Mouse (Mus musculus) cerebellum, adult 8-10 months (tissue): Measurements from ENCODE around the gene Frmd5.
A peak's percentile ranks its signal among the peaks of the same experiment; 100 is the strongest.
"Not testable (repeated sequence)": the region's sequence is repeated elsewhere in the genome, so short reads cannot be mapped to it uniquely, and the experiment has no call there.

Experiments
- DNase-seq: peaks from one replicate; pipeline ENCODE4 v3.0.0; 2022

The Frmd5 gene

DNA sequence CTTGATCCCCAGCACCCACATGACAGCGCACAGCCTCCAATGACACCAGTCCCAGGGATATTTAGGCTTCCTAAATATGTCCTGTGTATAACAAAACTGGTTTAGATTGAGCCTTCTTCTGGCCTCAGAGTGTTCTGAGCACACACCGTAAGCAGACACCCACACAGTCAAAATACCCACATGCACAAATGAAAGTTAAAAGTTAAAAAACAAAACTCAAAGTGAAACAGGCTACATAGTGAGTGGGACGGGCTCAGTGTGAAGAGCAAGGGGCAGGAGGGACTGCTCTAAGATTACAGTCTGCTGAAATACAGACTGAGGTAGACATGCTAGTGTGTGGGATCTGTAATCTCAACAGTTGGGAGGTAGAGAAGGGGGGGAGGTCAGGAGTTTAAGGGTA lies 236.8 kb downstream of the Frmd5 start:
- DNase-seq, result no peak

DNA sequence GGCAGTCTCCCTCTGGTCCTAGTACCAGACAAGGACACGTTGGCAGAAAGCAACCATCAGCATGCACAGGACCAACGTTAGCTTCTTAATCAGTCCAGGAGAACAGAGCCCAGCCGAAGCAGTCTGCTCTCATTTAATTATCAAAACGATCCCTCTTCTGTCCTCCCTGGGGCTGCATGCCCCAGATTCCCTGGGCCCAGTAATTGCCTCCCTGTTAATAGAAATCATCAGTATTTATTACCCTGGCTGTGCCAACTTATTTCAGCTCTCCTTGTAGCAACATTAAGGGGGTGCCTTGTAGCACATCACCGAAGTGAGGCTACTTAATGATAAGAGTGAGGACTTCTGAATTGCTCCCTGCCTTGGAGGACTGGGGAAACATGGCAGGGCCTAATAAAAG lies 241.0 kb downstream of the Frmd5 start:
- DNase-seq, result no peak

DNA sequence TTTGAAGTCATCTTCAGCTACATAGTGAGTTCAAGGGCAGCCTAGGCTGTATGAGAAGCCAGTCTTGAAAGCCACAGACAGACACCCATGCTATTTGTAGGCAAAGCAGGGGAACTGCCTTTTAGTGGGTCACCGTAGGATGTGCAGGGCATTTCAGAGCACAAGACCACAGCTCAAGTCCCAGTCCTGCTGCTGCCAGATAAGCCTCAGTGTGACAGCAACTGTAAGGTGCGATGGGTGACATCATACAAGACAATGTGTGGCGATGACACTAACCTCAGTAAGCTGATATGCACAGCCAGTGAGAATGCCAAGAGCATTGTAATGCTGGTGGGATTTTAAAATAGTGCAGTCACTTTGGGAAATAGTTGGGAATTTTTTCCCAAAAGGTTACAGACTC lies 243.8 kb downstream of the Frmd5 start:
- no peak for DNase-seq

DNA sequence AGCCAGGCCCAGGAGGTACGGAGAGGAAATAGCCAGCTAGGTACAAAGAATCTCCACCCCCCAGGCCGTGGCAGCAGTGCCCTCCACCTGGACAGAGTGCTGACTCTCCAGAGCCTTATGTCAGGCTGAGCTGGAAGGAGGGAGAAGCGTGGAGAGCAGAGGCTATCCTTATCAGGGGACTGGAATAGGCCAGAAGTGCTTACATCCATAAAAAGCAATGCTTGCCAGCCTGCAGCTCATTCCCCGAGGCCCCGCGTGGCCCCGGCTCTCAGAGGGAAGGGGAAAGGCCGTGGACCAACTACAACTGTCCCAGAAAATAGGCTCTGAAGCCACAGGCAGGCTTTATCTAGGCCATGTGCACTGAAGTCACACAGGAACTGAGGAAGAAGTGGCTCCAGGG lies 255.6 kb downstream of the Frmd5 start:
- DNase-seq, result no peak

DNA sequence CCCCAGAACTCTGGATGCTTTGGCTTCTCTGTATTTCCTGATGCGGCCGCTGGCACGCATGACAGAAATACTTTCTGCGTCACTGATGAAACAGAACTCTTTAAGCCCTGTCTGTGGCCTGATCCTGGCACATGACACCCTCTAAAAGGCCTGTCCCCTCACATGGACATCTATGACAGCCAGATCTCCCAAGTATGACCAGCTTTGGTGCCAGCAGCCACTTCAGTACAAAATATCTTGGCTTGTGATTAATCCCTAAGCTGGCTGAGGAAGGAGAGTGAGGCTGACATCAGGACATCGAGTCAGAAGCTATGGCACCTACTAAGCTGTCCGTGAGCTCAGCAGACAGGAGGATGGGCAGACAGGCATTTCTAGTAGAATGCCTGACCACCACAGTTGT lies 257.3 kb downstream of the Frmd5 start:
- DNase-seq, result no peak

DNA sequence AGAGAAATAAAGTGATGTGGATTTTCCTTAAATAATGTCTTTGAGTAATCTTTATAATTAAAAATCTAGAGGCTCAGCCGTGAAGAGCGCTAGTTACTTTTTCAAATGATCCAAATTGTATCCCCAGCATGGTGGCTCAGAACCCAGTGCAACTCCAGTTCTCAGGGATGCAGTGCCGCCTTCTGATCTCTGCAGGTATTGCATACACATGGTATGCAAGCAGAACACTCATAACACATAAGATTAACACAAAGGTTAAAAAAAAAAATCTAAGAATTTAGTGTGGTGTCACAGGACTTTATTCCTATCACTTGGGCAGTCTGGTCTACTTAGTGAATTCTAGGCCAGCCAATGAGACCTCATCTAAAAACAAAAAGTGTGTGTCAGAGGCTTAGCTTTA lies 262.1 kb downstream of the Frmd5 start:
- DNase-seq, result no peak

DNA sequence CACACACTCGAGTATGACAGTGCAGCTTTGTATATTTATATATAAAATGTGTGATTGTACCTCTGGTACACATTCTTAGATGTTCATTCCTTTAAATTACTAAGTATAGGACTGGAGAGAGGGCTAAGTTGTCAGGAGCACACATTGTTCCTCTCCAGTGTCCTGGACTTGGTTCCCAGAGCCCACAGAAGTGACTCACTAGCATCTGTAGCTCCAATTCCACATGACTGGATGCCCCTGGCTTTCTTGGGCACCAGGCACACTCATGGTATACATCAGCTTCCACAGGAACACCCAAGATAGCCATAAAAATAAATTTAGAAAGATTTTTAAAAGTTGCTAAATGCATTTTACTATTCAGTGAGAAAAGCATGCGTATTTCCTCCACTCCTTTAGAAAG lies 281.8 kb downstream of the Frmd5 start:
- DNase-seq, result no peak

DNA sequence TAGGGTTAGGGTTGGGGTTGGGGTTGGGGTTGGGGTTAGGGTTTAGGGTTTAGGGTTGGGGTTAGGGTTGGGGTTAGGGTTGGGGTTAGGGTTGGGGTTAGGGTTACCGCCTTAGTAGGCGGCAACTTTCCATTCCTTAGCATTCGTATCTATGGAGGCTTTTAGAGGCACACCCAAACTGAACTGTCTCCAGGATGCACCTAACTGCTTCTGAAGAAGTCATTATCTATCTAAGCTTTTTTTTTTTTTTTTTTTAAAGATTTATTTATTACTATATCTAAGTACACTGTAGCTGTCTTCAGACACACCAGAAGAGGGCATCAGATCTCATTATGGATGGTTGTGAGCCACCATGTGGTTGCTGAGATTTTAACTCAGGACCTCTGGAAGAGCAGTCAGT lies 284.1 kb downstream of the Frmd5 start:
- DNase-seq, result not testable (repeated sequence)

DNA sequence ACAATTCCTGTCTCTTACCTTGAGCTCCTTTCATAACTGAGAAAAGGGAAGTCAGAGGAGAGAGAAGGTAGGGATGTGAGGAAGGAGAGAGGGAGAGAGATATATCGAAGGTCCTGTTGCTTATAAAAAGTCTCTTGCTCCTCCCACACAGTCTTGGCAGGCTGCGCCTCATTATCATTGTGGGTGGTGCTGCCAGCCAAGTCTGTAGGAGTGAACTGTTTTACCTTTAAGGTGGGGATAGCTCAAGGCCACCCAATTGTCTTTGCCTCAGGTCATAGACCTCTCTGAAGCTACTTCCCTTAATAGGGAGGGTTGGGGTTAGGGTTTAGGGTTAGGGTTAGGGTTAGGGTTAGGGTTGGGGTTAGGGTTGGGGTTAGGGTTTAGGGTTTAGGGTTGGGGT lies 284.9 kb downstream of the Frmd5 start:
- no peak for DNase-seq

DNA sequence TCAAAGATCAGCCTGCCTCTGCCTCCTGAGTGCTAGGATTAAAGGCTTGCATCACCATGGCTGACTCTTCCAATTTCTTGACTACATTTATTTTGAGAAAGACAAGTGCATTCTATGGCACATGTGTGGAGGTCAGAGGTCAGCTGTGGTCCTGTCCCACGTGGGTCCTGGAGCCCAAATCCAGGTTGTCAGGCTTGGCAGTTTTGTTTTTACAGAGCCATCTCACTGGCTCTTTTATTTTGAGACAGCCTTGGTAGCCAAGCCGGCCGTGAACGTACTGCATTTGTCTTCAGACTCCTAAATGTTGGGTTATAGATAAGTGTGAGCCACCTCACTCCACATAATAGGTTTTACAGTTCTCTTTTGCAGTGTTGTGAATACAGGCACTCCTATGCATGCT lies 288.2 kb downstream of the Frmd5 start:
- not testable (repeated sequence) for DNase-seq

DNA sequence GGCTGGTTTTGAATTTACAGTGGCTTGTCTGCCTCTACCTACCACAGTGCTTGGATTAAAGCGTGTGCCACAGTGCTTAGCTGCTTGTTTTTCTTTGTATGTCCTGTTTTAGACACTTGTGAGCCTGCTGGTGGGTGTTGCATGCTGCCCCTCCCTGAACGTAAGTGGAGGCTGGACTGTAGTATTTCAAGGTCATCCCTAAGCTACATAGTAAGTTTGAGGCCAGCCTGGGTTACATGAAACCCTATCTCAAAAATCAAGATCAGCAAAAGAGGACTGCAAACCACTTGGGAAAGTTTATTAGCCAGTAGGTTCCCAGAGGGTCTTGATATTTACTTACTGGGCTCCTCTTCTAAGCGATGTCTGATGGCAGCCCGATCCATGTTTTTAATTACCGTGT lies 288.8 kb downstream of the Frmd5 start:
- DNase-seq, result no peak

DNA sequence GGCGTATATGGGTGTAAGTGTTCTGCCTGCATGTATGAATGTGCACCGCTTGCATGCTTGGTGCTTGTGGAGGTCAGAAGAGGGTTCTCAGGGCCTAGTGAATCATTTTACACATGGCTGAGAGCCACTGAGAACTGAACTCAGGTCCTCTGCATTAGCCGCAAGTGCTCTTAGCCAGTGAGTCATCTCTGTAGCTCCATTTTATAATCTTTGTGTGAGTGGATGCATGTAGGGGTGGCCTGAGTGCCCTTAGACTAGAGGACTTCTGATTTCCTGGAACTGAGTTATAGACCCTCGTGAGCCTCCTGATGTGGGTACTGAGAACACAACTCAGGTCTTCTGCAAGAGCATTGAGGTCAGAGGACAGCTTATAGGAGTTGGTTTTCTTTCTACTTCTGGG lies 292.7 kb downstream of the Frmd5 start:
- no peak for DNase-seq

DNA sequence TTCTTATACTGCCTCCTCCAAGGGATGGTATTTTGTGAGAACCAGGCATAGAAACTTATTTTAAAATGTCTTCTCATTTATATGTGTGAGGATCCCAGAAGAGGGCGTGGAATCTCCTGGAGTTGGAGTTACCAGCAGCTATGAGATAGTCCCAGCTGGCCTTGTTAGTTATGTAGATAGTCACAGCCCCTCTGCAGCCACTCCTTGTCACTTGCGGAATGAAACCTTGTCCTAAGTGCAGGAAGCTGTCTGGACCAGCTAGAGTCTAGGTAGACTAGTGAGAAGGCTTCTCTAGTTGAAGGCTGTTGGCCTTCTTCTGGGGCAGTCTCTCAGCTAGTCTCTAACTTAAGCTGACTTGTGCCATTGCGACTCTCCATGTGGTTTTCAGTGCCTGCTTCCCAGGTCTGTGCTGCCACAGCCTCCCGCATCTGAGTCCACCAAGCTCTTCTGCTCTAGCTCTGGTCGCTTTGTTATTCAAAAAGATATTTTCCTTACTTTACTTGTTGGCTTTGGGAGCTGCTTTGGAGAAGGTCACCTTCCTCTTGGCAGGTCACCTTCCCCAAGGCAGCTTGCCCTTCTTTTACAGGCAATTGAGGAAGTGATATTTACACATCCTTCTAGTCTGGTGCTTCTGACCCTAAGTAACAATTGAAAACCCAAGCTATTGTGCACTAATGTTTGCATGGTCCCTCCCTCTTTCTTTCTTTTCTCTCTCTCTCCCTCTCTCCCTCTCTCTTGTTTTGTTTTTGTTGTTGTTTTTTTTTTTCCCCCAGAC lies 293.7 kb downstream of the Frmd5 start:
- not testable (repeated sequence) for DNase-seq

DNA sequence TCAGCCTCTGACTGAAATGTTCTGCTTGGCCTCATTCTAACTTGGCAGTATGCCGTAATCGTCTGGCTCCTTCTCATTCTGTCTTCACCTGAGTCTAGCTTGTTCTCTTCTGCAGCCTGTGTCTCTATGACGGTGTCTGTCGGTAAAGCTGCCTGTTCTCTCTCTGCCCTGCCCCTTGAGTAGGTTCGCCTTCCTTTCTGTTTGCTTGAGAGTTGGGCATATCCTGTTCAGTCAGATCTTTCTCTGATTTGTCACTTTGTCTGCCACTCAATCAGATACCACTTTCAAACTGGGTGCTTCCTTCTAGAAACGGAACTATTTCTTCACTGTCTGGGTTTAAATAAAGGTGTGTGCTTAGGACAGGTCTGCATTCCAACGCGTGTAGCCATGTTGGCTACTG lies 295.5 kb downstream of the Frmd5 start:
- DNase-seq, result no peak

DNA sequence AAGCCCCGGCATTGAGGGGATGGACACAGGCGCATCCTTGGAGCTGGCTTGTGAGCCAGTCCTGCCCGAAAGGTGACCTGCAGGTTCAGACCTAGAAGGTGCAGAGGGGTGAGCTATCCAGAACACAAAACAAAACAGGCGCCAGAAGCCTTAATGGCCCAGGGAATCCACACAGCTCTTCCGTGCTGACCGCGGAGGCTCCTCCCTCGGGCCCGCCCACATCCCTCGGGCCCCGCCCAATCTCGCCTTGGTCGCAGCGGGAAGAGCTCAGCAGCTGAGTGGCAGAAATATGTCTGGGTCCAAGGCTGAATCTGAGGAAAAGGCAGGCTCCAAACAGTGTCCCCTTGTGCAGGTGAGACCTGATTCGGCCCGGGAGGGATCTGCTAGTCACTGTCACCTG lies 297.3 kb downstream of the Frmd5 start:
- DNase-seq, result peak; percentile 19

DNA sequence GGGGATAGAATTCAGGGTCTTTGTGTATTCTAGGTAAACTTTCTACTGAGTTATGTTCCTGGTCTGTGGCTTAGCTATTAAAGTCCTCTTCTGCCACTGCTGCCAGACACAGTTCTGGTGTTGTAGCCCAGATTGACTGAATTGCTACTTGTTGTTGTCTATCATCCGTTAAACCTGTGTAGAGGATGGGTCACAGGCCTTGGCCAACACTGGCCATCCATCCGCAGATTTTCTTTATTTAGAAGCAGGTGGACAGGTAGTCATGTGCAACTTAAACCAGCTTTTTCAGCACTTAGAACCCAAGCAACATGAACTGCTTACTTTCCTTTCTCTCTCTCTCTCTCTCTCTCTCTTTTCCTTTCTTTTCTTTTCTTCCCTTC lies 298.9 kb downstream of the Frmd5 start:
- no peak for DNase-seq

DNA sequence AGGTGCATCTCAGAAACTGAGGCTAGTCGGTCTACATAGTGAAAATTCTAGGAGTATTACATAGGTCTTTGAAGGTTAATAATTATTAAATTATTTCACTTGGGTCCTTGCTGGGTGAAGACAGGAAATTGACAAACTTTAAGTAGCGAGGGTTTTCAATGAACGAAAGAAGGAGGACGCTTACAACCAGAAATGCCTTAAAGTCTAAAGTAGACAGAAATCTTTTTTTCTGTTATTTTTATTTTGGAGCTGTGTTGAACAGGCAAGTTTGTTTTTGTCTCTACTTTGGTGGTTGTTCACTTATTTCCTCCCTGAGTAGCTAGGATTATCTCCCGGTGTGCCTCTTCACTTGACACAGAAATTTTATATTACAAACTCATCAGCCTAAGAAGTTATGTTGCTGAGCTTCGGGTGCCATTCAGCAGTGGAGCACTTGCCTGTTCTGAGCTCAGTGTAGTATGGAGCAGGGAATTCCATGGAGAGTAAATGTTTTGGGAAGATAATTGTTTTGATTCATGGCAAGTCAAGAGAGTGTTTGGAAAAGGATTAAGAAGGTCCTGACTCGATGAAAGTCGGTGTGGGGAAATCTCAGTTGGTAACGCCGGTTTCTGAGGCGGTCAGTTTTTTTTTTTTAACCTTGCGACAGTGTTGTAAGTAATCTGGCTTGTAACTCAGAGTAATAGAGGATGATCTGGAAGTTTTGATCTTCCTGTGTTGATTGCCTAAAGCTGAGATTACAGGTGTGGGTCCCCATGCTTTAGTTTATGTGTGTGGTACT lies 299.5 kb downstream of the Frmd5 start:
- DNase-seq, result no peak

DNA sequence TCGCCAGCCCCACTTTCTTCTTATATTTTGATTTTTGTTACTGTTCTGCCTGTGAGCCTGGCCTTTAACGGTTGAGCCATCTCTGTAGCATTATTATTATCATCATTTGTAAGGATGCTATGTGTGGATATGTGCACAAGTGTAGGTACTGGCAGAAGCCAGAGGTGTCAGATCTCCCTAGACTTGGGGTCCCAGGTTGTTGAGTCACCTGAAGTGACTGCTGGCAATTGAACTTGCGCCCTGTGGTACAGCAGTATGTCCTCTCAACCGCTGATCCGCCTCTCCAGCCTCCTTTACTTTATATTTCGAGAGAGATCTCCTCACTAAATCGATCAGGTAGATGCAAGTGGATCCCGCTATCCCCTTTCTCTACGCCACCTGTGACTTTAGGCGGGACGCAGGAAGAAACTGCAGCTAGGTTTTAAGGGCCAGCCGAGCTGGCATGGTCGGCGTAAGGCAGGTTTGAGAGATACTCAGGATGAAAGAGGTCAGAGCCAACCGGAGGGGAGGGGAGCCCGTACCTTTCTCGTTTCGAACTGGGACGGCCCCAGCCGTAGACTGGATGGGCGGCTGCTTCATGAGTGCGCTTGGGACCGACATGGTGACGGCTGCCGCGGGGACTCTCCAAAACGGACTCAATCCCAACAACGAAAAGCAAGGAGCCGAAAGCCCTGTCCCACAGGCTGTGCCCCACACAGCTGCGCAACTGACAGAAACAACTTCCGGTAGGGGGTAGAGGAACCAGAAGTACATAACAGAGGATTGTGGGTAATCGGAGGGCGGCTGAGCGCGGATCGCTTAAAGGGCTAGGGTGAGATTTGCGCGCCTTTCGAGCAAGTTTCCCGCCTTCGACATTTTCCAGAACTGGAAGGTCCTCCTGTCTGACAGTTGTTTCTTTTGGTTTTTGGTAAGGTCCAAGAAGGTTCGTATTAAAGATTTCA lies 300.7 kb downstream of the Frmd5 start, which contains the start of the genes Mfap1a and Wdr76:
TSS of gene Mfap1a (minus strand) at position 724 of the 941 bp plus-strand sequence.
TSS of gene Wdr76 (plus strand) at position 782 of the 941 bp plus-strand sequence.
- DNase-seq, result peak; percentile 76

DNA sequence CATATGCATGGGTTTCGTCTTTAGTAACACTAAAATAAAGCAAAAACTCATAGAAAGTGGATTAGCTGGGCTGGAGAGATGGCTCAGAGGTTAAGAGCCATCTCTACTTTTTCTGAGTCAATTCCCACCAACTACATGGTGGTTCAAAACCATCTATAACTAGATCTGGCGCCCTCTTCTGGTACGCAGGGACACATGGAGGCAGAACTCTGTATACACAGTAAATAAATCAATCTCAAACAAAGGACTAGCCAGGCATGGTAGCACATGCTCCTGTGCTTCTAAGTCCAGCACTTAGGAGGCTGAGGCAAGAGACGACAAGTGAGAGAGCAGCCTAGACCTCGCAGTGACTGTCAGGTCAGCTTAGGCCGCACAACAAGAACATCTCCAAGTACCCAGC lies 305.3 kb downstream of the Frmd5 start:
- not testable (repeated sequence) for DNase-seq
